Mouse (Mus musculus) heart, embryonic 15.5 days (tissue): ENCODE measurements around the gene Trnau1ap. TPM values are rescaled to one million over a fixed set of nuclear protein-coding genes. Genes with fewer than 3 reads are reported as not detected.

Source experiments
- ATAC-seq: fragments of 200-750 bp; cut with Nextera tagmentation; replicated peaks from 2 replicates; pipeline ENCODE4 v1.8.0; 2017; ENCODE audit warnings: low read depth, moderate TSS enrichment; ENCODE audit not compliant: insufficient number of reproducible peaks, insufficient read depth, low FRiP score
- H3K27ac ChIP-seq: fragments of 300-500 bp; sonication (generic); 2 replicates; pipeline ENCODE4 v1.5.1; 2015; ENCODE audit warnings: mild to moderate bottlenecking, inconsistent platforms
- H3K27me3 ChIP-seq: fragments of 300-500 bp; sonication (generic); 2 replicates; pipeline ENCODE4 v1.6.1; 2015; ENCODE audit warnings: inconsistent platforms
- H3K36me3 ChIP-seq: fragments of 300-500 bp; sonication (generic); 2 replicates; pipeline ENCODE4 v1.6.1; 2015; ENCODE audit warnings: mild to moderate bottlenecking, inconsistent platforms
- H3K4me1 ChIP-seq: fragments of 300-500 bp; sonication (generic); replicated peaks from 2 replicates; pipeline ENCODE4 v1.6.1; 2015; ENCODE audit warnings: inconsistent platforms
- H3K4me2 ChIP-seq: fragments of 300-500 bp; sonication (generic); 2 replicates; pipeline ENCODE4 v1.6.1; 2015; ENCODE audit warnings: inconsistent platforms, mild to moderate bottlenecking, moderate library complexity
- H3K4me3 ChIP-seq: fragments of 300-500 bp; sonication (generic); 2 replicates; pipeline ENCODE4 v1.5.1; 2015; ENCODE audit warnings: mild to moderate bottlenecking, inconsistent platforms
- H3K9ac ChIP-seq: fragments of 300-500 bp; sonication (generic); 2 replicates; pipeline ENCODE4 v1.6.1; 2015; ENCODE audit warnings: mild to moderate bottlenecking, inconsistent platforms
- H3K9me3 ChIP-seq: fragments of 300-500 bp; sonication (generic); replicated peaks from 2 replicates; pipeline ENCODE4 v1.6.1; 2016; ENCODE audit warnings: inconsistent platforms
- WGBS: fragments of 180-500 bp; shearing (Covaris S2); methylation state at CpG from one replicate; pipeline ENCODE4 v1.1.7; 2015; ENCODE audit warnings: mixed read lengths; 5-methylcytosine and 5-hydroxymethylcytosine counted together
- polyA plus RNA-seq: library from polyadenylated mRNA; unstranded; fragments of >200 nt; fragmentation: Nextera tagmentation; extraction: Ambion mirVana; gene quantifications from 2 replicates; pipeline ENCODE4 v1.2.1, GENCODE M21; 2015

The Trnau1ap gene
- polyA plus RNA-seq, 1 experiment from 2014 or later = 63.4 TPM

DNA sequence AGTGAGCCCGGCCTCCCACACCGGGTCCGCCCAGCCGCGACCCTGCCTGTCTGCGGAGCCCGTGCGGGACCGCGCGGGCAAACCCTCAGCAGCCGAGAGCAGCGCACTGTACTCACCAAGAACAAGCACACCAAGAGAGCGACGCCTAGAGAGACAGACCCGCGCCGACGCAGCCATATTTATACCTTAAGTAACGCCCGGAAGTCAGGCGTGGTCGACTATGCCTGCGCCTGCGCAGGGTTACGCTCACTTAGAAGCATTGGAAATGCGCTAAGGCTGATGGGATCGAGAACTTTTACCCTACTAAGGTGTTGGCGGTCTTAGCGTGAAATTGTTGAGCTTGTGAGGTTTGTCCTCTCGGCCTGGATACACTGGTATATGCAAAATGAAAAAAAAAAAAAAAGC, 24.1 kb upstream of the Trnau1ap start, which contains the start of gene Rcc1:
TSS of gene Rcc1 (minus strand) at position 125 of the 405 bp plus-strand sequence.
- Histone ChIP-seq H3K4me3 (peak within 1 kb of the TSS; percentile 81), H3K27ac (peak within 1 kb of the TSS; percentile 96), H3K36me3 (peaks cover 30% of the 10 kb centered on the region), H3K27me3 (no peaks in the 10 kb centered on the region), H3K4me1 (peaks cover 17% of the 10 kb centered on the region), H3K9ac (peak within 1 kb of the TSS; percentile 86), H3K4me2 (peak within 1 kb of the TSS; percentile 70), H3K9me3 (no peaks in the 10 kb centered on the region)
- WGBS = under 1% methylated on average over 31 of the region's 31 CpGs
- ATAC-seq = peak; percentile 91

DNA sequence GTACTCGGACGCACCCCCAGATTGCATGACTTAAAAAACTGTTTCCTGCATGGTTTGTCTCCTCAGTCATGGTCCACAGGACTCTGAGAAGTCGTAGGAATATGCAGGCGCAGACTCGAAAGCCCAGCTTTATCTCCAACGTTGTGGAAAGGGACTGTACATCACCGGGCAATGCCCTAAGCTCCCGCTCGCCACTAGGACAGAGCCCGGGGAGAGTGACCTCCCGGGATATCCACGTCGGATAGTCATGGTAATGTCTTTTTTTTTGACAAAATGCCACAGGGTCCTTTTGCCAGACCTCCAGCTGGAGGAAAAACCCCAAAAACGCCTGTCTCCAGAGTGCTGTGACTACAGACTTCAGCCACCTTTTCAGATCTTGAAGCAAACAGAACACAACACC, 23.4 kb upstream of the Trnau1ap start:
- H3K9ac ChIP-seq = peak overlapping the region; percentile 86
- H3K36me3 ChIP-seq = peaks cover 23% of the 10 kb centered on the region
- no peak for ATAC-seq
- H3K4me1 ChIP-seq = peaks cover 17% of the 10 kb centered on the region
- WGBS = under 1% methylated on average over 14 of the region's 14 CpGs
- no peaks in the 10 kb centered on the region for H3K9me3 ChIP-seq
- H3K4me2 ChIP-seq = peak overlapping the region; percentile 70
- H3K27ac ChIP-seq = peak overlapping the region; percentile 96
- H3K4me3 ChIP-seq = peak overlapping the region; percentile 81
- H3K27me3 ChIP-seq = no peaks in the 10 kb centered on the region

DNA sequence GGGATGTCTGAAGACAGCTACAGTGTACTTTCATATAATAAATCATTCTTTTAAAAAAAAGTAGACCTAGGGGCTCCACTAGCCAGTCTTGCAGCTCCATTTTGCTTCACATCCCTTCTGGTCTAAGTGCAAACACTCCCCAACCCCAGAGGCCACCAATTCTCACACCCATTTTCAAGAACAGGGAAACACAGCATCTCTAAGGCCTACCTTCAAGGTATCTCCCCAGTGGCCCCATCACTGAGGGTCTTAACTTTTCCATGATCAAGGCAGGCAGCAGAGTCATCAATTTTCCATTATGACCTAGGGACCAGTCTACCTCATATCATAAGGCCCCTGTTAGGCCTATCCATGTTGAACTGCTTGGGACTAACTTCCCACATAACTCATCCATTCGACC, 22.1 kb upstream of the Trnau1ap start:
- Histone ChIP-seq H3K4me3 (peak overlapping the region; percentile 81; the same call in 1 of the 2 replicates), H3K36me3 (peaks cover 12% of the 10 kb centered on the region; the same call in 1 of the 2 replicates), H3K9me3 (no peaks in the 10 kb centered on the region), H3K27ac (peak overlapping the region; percentile 6; the same call in 1 of the 2 replicates), H3K4me2 (peak overlapping the region; percentile 70), H3K9ac (no peak overlapping the region), H3K27me3 (no peaks in the 10 kb centered on the region), H3K4me1 (peaks cover 17% of the 10 kb centered on the region)
- no peak for ATAC-seq
- WGBS = 38% methylated on average over 1 of the region's 1 CpGs

DNA sequence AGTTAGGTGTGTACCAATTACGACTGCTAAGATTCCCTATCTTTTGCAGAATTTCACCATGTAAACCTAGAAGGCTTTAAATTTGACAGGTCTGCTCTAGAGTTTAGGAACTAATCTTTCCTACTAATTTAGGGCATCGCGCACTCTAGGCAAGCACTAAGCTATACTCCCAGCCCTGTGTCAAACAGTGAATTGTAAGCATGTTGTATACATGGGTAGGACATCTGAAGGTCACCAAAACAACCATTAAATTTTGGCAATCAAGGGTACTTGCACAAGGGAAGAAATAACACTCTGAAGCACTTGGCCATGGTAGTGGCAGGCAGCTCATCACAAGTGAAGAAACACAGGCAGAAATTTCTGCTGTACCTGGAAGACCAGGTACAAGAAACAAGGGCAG, 21.5 kb upstream of the Trnau1ap start:
- Histone ChIP-seq H3K4me1 (peaks cover 14% of the 10 kb centered on the region), H3K27me3 (no peaks in the 10 kb centered on the region), H3K9me3 (no peaks in the 10 kb centered on the region), H3K36me3 (peaks cover 12% of the 10 kb centered on the region; the same call in 1 of the 2 replicates), H3K27ac (peak overlapping the region; percentile 6; the same call in 1 of the 2 replicates), H3K4me2 (no peak overlapping the region), H3K9ac (no peak overlapping the region), H3K4me3 (no peak overlapping the region)
- no peak for ATAC-seq
- 75% methylated on average over 3 of the region's 3 CpGs for WGBS

DNA sequence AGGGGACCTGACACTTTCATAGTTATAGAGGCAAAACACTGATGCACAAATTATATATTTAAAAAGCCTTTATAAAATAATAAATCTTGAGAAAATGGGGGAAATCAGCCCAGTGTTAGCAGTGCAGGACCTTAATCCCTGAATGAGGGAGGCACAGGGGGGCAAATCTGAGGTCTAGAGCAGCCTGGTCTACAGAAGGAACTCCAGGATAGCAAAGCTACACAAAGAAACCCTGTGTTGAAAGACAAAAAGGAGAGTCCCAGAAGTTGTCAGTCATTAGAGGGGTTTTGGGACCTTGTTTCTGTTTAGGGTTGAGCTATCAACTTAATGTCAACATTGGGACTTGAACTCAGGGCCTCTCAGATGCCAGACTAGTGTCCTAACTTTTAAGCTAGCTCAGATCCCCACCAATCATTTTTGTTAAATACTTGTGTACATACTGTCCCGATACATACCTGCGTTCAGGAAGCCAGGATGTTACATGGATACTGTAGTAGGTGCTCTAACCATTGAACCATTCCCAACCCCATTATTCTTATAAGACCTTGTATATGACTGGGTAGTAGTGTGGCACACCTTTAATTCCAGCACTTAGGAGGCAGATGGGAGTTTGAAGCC, 20.9 kb upstream of the Trnau1ap start:
- Histone ChIP-seq H3K9me3 (no peaks in the 10 kb centered on the region), H3K4me1 (peaks cover 14% of the 10 kb centered on the region), H3K36me3 (peaks cover 12% of the 10 kb centered on the region; the same call in 1 of the 2 replicates), H3K4me2 (no peak overlapping the region), H3K4me3 (no peak overlapping the region), H3K27me3 (no peaks in the 10 kb centered on the region), H3K27ac (no peak overlapping the region), H3K9ac (no peak overlapping the region; the same call in 1 of the 2 replicates)
- no peak for ATAC-seq
- 70% methylated on average over 2 of the region's 2 CpGs for WGBS

- no peak overlapping the region for H3K27ac ChIP-seq
- no peak overlapping the region; the same call in 1 of the 2 replicates for H3K9ac ChIP-seq
Measured at GRCm38 (mm10) chr4:132349495-132350122, 20.3 kb upstream of the Trnau1ap start.

DNA sequence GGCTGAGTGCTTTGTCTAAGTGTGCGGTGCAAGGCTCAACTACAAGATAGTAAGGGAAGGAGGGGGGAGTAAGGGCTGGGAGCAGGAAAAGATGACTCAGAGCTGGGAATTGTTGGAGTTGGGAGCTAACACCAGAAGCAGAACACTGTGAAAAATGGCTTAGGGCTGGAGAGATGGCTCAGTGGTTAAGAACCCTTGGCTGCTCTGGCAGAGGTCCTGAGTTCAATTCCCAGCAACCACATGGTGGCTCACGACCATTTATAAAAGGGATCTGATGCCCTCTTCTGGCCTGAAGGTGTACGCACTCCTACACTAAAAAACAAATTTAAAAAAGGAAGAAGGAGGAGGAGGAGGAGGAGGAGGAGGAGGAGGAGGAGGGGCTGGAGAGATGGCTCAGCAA, 17.3 kb upstream of the Trnau1ap start:
- Histone ChIP-seq H3K9me3 (no peaks in the 10 kb centered on the region), H3K27me3 (no peaks in the 10 kb centered on the region), H3K9ac (no peak overlapping the region), H3K4me2 (no peak overlapping the region), H3K27ac (no peak overlapping the region), H3K36me3 (peaks cover 11% of the 10 kb centered on the region; the same call in 1 of the 2 replicates), H3K4me1 (peaks cover 24% of the 10 kb centered on the region), H3K4me3 (no peak overlapping the region)
- 45% methylated on average over 2 of the region's 3 CpGs for WGBS
- ATAC-seq = no peak

More at GRCm38 (mm10) chr4:132349495-132350122, 20.3 kb upstream of the Trnau1ap start:
- ATAC-seq = no peak
- Histone ChIP-seq H3K4me2 (no peak overlapping the region), H3K27me3 (no peaks in the 10 kb centered on the region), H3K4me3 (no peak overlapping the region), H3K9me3 (no peaks in the 10 kb centered on the region), H3K4me1 (peaks cover 19% of the 10 kb centered on the region), H3K36me3 (peaks cover 12% of the 10 kb centered on the region; the same call in 1 of the 2 replicates)
- WGBS = 60% methylated on average over 3 of the region's 3 CpGs

DNA sequence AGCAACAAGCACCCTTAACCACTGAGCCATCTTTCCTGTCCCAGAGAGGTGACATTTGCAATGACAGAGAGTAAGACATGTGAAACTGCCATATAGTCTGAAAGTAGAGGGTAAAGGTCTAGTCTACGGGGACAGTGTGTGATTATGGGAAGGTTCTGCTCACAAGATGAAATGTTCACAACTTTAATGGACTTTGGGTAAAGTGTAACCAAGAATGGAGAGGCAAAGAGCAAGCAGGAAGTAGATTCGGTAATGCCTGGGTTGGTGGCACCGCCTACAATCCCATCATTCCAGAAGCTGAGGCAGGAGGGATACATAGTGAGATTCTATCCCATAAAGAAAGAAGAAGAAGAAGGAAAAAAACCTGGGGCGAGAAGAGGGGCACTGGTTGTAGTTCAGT, 16.9 kb upstream of the Trnau1ap start:
- Histone ChIP-seq H3K4me1 (peaks cover 20% of the 10 kb centered on the region), H3K27me3 (no peaks in the 10 kb centered on the region), H3K4me2 (no peak overlapping the region), H3K27ac (no peak overlapping the region), H3K4me3 (no peak overlapping the region), H3K9me3 (no peaks in the 10 kb centered on the region), H3K36me3 (peaks cover 7% of the 10 kb centered on the region; the same call in 1 of the 2 replicates), H3K9ac (no peak overlapping the region)
- no peak for ATAC-seq
- 79% methylated on average over 4 of the region's 4 CpGs for WGBS

GRCm38 (mm10) chr4:132345843-132346212, 16.5 kb upstream of the Trnau1ap start:
- 42% methylated on average over 5 of the region's 5 CpGs for WGBS

DNA sequence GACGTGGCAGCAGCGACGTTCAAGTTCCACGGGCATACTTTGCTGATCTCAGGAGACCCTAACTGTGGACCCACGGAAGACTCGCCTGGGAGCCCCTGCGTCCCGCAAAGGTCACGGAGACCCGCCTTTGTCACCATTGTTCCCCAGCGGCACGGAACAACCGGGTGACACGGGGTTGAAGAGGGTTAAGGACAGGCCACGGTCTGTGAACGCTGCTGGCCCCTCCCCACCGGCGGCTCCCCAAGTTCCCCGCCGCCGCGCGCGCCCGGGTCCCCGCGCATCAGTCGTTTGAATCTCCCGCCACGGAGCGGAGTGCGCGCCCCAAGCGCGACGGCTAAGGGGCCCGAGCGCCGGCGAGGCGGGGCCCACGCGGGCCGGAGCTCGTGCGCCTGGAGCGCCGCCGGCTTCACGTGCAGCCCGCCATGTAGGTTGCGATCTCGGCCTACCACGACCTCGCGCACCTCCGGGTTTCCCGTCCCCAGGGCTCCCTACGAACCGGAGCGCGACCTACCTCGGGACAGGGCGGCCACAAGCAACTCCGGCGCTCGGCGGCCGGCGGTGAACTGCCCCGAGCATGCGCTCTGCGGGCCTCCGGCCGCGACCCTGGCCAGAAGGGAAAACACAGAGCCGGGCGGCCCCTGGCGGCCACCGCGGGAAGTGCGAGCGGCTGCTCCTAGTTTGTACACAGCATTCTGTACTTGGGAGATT, 16.0 kb upstream of the Trnau1ap start:
- H3K4me3 ChIP-seq = peak overlapping the region; percentile 86
- H3K4me1 ChIP-seq = peaks cover 20% of the 10 kb centered on the region
- peak overlapping the region; percentile 90 for H3K9ac ChIP-seq
- no peaks in the 10 kb centered on the region for H3K36me3 ChIP-seq
- no peaks in the 10 kb centered on the region for H3K27me3 ChIP-seq
- WGBS = under 1% methylated on average over 79 of the region's 83 CpGs
- peak; percentile 86 for ATAC-seq
- H3K4me2 ChIP-seq = peak overlapping the region; percentile 98
- peak overlapping the region; percentile 77 for H3K27ac ChIP-seq
- no peaks in the 10 kb centered on the region for H3K9me3 ChIP-seq

More at GRCm38 (mm10) chr4:132345843-132346212, 16.5 kb upstream of the Trnau1ap start:
- Histone ChIP-seq H3K4me2 (no peak overlapping the region), H3K27me3 (no peaks in the 10 kb centered on the region), H3K9me3 (no peaks in the 10 kb centered on the region), H3K4me1 (peaks cover 17% of the 10 kb centered on the region), H3K27ac (no peak overlapping the region), H3K9ac (no peak overlapping the region), H3K4me3 (peak overlapping the region; percentile 86), H3K36me3 (0 out of 2 replicates have a peak, but pooled peaks cover 4% of the 10 kb centered on the region)
- no peak for ATAC-seq
